Mouse (Mus musculus): ENCODE results near the gene Hspb3.
A peak's percentile ranks its signal among the peaks of the same experiment; 100 is the strongest.

Hspb3 gene

GRCm38 (mm10) chr13:113663151-113663779 lies at the start of gene Hspb3:
Hspb3 (minus strand) TSS chr13:113663676.
- no peak for DNase-seq (ENCODE audit: low spot score in 2 of 2)

GRCm38 (mm10) chr13:113713186-113713585 lies 49.7 kb upstream of the Hspb3 start:
- no peak for DNase-seq (ENCODE audit: low spot score in 2 of 2)

- no peak for DNase-seq (ENCODE audit: low spot score in 2 of 2)
Measured at GRCm38 (mm10) chr13:113706183-113706582, 42.7 kb upstream of the Hspb3 start.

GRCm38 (mm10) chr13:113701185-113701584 lies 37.7 kb upstream of the Hspb3 start:
- DNase-seq (ENCODE audit: low spot score in 2 of 2) = no peak

- DNase-seq (ENCODE audit: low spot score in 2 of 2) = no peak
Measured at GRCm38 (mm10) chr13:113699928-113700327, 36.5 kb upstream of the Hspb3 start.

- no peak for DNase-seq (ENCODE audit: low spot score in 2 of 2)
Measured at GRCm38 (mm10) chr13:113699415-113699873, 36.0 kb upstream of the Hspb3 start.

- no peak for DNase-seq (ENCODE audit: low spot score in 2 of 2)
Measured at GRCm38 (mm10) chr13:113696838-113697321, 33.4 kb upstream of the Hspb3 start.

- no peak for DNase-seq (ENCODE audit: low spot score in 2 of 2)
Measured at GRCm38 (mm10) chr13:113693383-113693782, 29.9 kb upstream of the Hspb3 start.

- no peak for DNase-seq (ENCODE audit: low spot score in 2 of 2)
Measured at GRCm38 (mm10) chr13:113691644-113692043, 28.2 kb upstream of the Hspb3 start.

- DNase-seq (ENCODE audit: low spot score in 2 of 2) = no peak
Measured at GRCm38 (mm10) chr13:113689883-113690282, 26.4 kb upstream of the Hspb3 start.

GRCm38 (mm10) chr13:113686691-113687121 lies 23.2 kb upstream of the Hspb3 start:
- DNase-seq (ENCODE audit: low spot score in 2 of 2) = no peak

- no peak for DNase-seq (ENCODE audit: low spot score in 2 of 2)
Measured at GRCm38 (mm10) chr13:113682821-113683220, 19.3 kb upstream of the Hspb3 start.

- no peak for DNase-seq (ENCODE audit: low spot score in 2 of 2)
Measured at GRCm38 (mm10) chr13:113680646-113681045, 17.2 kb upstream of the Hspb3 start.

GRCm38 (mm10) chr13:113669459-113670077 lies 6.1 kb upstream of the Hspb3 start:
- DNase-seq (ENCODE audit: low spot score in 2 of 2) = peak in 1 of 2 experiments; percentile 73

- DNase-seq (ENCODE audit: low spot score in 2 of 2) = no peak
Measured at GRCm38 (mm10) chr13:113663883-113664282, 407 bp upstream of the Hspb3 start.

GRCm38 (mm10) chr13:113661826-113662271 lies 1.6 kb downstream of the Hspb3 start:
- no peak for DNase-seq (ENCODE audit: low spot score in 2 of 2)

- DNase-seq (ENCODE audit: low spot score in 2 of 2) = no peak
Measured at GRCm38 (mm10) chr13:113660576-113661310, 2.7 kb downstream of the Hspb3 start.

GRCm38 (mm10) chr13:113657204-113657603 lies 6.3 kb downstream of the Hspb3 start:
- DNase-seq (ENCODE audit: low spot score in 2 of 2) = no peak

GRCm38 (mm10) chr13:113656639-113657038 lies 6.8 kb downstream of the Hspb3 start:
- no peak for DNase-seq (ENCODE audit: low spot score in 2 of 2)

GRCm38 (mm10) chr13:113655511-113655910 lies 8.0 kb downstream of the Hspb3 start:
- no peak for DNase-seq (ENCODE audit: low spot score in 2 of 2)

GRCm38 (mm10) chr13:113640944-113641597 lies 22.4 kb downstream of the Hspb3 start:
- no peak for DNase-seq (ENCODE audit: low spot score in 2 of 2)

- DNase-seq (ENCODE audit: low spot score in 2 of 2) = no peak
Measured at GRCm38 (mm10) chr13:113638914-113639313, 24.6 kb downstream of the Hspb3 start.
